Mouse (Mus musculus): ENCODE data around the gene Yipf4.
A peak's percentile ranks its signal among the peaks of the same experiment; 100 is the strongest.
"Not testable (repeated sequence)": the region's sequence is repeated elsewhere in the genome, so short reads cannot be mapped to it uniquely, and the experiment has no call there.

The Yipf4 gene

GRCm38 (mm10) chr17:74489024-74489900 is at the start of gene Yipf4:
TSS of gene Yipf4 (plus strand) at chr17:74489493.
- DNase-seq (ENCODE audit: low spot score) = peak; percentile 95

GRCm38 (mm10) chr17:74440486-74440885 is 48.8 kb upstream of the Yipf4 start:
- DNase-seq (ENCODE audit: low spot score) = no peak

- DNase-seq (ENCODE audit: low spot score) = no peak
These were observed 39.5 kb upstream of the Yipf4 start for GRCm38 (mm10) chr17:74449776-74450175.

GRCm38 (mm10) chr17:74453928-74454327 is 35.4 kb upstream of the Yipf4 start:
- no peak for DNase-seq (ENCODE audit: low spot score)

GRCm38 (mm10) chr17:74454660-74455059 is 34.6 kb upstream of the Yipf4 start:
- DNase-seq (ENCODE audit: low spot score) = no peak

- DNase-seq (ENCODE audit: low spot score) = no peak
These were observed 33.9 kb upstream of the Yipf4 start for GRCm38 (mm10) chr17:74455426-74455825.

- DNase-seq (ENCODE audit: low spot score) = no peak
These were observed 32.5 kb upstream of the Yipf4 start for GRCm38 (mm10) chr17:74456825-74457224.

GRCm38 (mm10) chr17:74457972-74458677 is 31.2 kb upstream of the Yipf4 start:
- no peak for DNase-seq (ENCODE audit: low spot score)

GRCm38 (mm10) chr17:74458711-74459408 is 30.4 kb upstream of the Yipf4 start, which contains the start of gene Nlrc4:
TSS of gene Nlrc4 (minus strand) at chr17:74459142.
- DNase-seq (ENCODE audit: low spot score) = no peak

GRCm38 (mm10) chr17:74463510-74463909 is 25.8 kb upstream of the Yipf4 start:
- DNase-seq (ENCODE audit: low spot score) = no peak

- DNase-seq (ENCODE audit: low spot score) = not testable (repeated sequence)
These were observed 21.3 kb upstream of the Yipf4 start for GRCm38 (mm10) chr17:74467981-74468380.

GRCm38 (mm10) chr17:74470133-74470532 is 19.2 kb upstream of the Yipf4 start:
- DNase-seq (ENCODE audit: low spot score) = not testable (repeated sequence)

- no peak for DNase-seq (ENCODE audit: low spot score)
These were observed 8.8 kb upstream of the Yipf4 start for GRCm38 (mm10) chr17:74480361-74481069.

- no peak for DNase-seq (ENCODE audit: low spot score)
These were observed 568 bp downstream of the Yipf4 start for GRCm38 (mm10) chr17:74489901-74490220.

- no peak for DNase-seq (ENCODE audit: low spot score)
These were observed 2.3 kb downstream of the Yipf4 start for GRCm38 (mm10) chr17:74491565-74491964.

- DNase-seq (ENCODE audit: low spot score) = no peak
These were observed 10.9 kb downstream of the Yipf4 start for GRCm38 (mm10) chr17:74500204-74500603.

GRCm38 (mm10) chr17:74501085-74501484 is 11.8 kb downstream of the Yipf4 start:
- DNase-seq (ENCODE audit: low spot score) = peak; percentile 1

- DNase-seq (ENCODE audit: low spot score) = no peak
These were observed 18.6 kb downstream of the Yipf4 start for GRCm38 (mm10) chr17:74507934-74508333.

GRCm38 (mm10) chr17:74508600-74508999 is 19.3 kb downstream of the Yipf4 start:
- DNase-seq (ENCODE audit: low spot score) = no peak

- no peak for DNase-seq (ENCODE audit: low spot score)
These were observed 23.0 kb downstream of the Yipf4 start for GRCm38 (mm10) chr17:74512308-74512707.

- DNase-seq (ENCODE audit: low spot score) = no peak
These were observed 33.8 kb downstream of the Yipf4 start for GRCm38 (mm10) chr17:74522797-74523723.
